Mouse (Mus musculus) neural tube, embryonic 13.5 days (tissue): Measurements from ENCODE around the gene Ddr1. TPM values are rescaled to one million over a fixed set of nuclear protein-coding genes. Genes with fewer than 3 reads are reported as not detected.

Experiments
- ATAC-seq: fragments of 200-750 bp; cut with Nextera tagmentation; 2 replicates; pipeline ENCODE4 v1.8.0; 2017; ENCODE audit warnings: low read depth, mild to moderate bottlenecking, moderate TSS enrichment, moderate library complexity
- H3K27ac ChIP-seq: fragments of 300-500 bp; sonication (generic); replicated peaks from 2 replicates; pipeline ENCODE4 v1.5.1; 2015; ENCODE audit warnings: moderate library complexity, mild to moderate bottlenecking, inconsistent platforms
- H3K27me3 ChIP-seq: fragments of 300-500 bp; sonication (generic); 2 replicates; pipeline ENCODE4 v1.6.1; 2015; ENCODE audit warnings: mild to moderate bottlenecking, inconsistent platforms
- H3K36me3 ChIP-seq: fragments of 300-500 bp; sonication (generic); 2 replicates; pipeline ENCODE4 v1.6.1; 2015; ENCODE audit warnings: mild to moderate bottlenecking, inconsistent platforms
- H3K4me1 ChIP-seq: fragments of 300-500 bp; sonication (generic); replicated peaks from 2 replicates; pipeline ENCODE4 v1.6.1; 2015; ENCODE audit warnings: inconsistent platforms
- H3K4me2 ChIP-seq: fragments of 300-500 bp; sonication (generic); 2 replicates; pipeline ENCODE4 v1.6.1; 2015; ENCODE audit warnings: inconsistent platforms, mild to moderate bottlenecking, moderate library complexity
- H3K4me3 ChIP-seq: fragments of 300-500 bp; sonication (generic); 2 replicates; pipeline ENCODE4 v1.5.1; 2015; ENCODE audit warnings: mild to moderate bottlenecking, inconsistent platforms
- H3K9ac ChIP-seq: fragments of 300-500 bp; sonication (generic); 2 replicates; pipeline ENCODE4 v1.6.1; 2015; ENCODE audit warnings: moderate library complexity, mild to moderate bottlenecking, inconsistent platforms
- H3K9me3 ChIP-seq: fragments of 300-500 bp; sonication (generic); 2 replicates; pipeline ENCODE4 v1.6.1; 2016; ENCODE audit warnings: inconsistent platforms
- WGBS: fragments of 180-500 bp; shearing (Covaris S2); methylation state at CpG from one replicate; pipeline ENCODE4 v1.1.7; 2015; 5-methylcytosine and 5-hydroxymethylcytosine counted together
- polyA plus RNA-seq: library from polyadenylated mRNA; unstranded; fragments of >200 nt; fragmentation: Nextera tagmentation; extraction: Ambion mirVana; gene quantifications from 2 replicates; pipeline ENCODE4 v1.2.1, GENCODE M21; 2015

Gene Ddr1
- polyA plus RNA-seq, 1 experiment from 2014 or later, result 119 TPM

DNA sequence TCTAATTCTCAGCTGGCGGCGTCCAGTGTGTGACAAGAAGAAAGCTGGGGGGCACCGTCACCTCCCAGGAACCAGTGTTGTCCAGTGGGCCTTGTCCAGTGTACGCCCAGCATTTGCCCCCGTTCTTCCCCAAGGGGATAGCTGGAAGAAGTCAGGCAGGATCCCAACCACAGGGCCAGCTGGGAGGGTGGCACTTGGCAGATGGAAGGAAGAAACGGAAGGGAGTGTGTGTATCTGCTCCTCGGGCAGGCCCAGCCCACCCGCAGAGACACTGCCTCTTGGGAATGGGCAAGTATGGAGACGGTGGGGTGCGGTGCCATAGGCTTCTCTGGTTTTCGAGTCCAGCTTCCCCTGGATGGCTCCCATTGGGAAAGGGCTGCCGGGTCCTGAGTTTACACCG is 22.4 kb downstream of the Ddr1 start:
- Histone ChIP-seq H3K4me2 (no peak overlapping the region), H3K9ac (no peak overlapping the region), H3K27ac (no peak overlapping the region), H3K9me3 (no peaks in the 10 kb centered on the region), H3K4me3 (no peak overlapping the region), H3K36me3 (peaks cover 76% of the 10 kb centered on the region), H3K27me3 (no peaks in the 10 kb centered on the region), H3K4me1 (peaks cover 4% of the 10 kb centered on the region; the same call in 1 of the 2 replicates)
- no peak for ATAC-seq
- WGBS, result 89% methylated on average over 13 of the region's 13 CpGs

DNA sequence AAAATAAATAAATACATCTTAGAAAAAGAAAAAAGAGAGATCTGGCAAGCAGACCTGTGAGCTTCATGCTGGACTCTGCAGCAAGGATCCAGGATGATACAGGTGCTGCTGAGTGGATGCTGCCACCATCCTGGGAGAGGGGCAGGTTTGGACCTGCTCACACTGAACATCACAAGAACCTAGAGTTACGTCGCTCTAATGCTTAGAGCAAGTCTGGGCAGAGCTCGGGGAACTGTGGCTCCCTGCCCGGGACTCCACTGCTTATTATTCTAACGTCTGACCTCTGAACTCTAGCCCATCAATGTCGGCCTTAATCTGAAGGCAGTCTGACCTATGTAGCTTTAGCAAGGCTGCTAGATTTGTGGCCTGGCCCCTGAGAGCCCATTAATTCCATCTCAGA is 23.8 kb downstream of the Ddr1 start:
- Histone ChIP-seq H3K4me2 (no peak overlapping the region), H3K27ac (no peak overlapping the region), H3K4me3 (no peak overlapping the region), H3K9me3 (no peaks in the 10 kb centered on the region), H3K9ac (no peak overlapping the region), H3K27me3 (no peaks in the 10 kb centered on the region), H3K36me3 (peaks cover 62% of the 10 kb centered on the region), H3K4me1 (peaks cover 4% of the 10 kb centered on the region; the same call in 1 of the 2 replicates)
- 43% methylated on average over 6 of the region's 6 CpGs for WGBS
- ATAC-seq, result no peak

DNA sequence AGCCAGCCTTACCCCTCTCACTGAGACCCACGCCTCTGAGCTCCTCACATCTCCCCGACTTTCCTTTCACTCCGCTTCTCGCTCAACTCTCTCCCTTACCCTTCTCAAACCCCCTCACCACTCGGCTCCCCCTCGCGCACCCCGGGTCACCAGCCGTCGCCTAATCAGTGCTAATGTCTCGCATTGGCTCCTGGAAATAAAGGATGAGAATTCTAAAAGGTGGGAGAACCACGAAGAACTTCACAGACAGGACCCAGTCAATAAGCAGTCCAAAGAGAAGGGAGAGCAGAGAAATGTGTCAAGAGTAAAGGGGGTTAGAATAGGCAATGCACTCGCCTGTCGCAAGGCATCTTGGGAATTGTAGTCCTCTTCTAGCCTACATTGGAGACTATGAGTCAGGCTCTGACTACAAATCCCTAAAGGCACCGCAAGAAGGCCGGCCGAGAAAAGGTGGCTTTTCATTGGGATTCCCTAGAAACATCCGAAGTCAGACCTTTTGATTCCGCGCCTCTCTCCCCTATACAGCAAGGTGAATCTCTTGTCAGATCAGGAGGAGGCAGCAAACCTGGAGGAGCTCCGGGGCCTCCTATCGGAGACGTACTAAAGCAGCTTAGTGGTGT is 30.9 kb downstream of the Ddr1 start, which contains the start of gene Gtf2h4:
Gene Gtf2h4, minus strand, starts transcription at position 324 of the 620 bp plus-strand sequence.
- H3K4me3 ChIP-seq, result peak within 1 kb of the TSS; percentile 61
- peaks cover 11% of the 10 kb centered on the region for H3K4me1 ChIP-seq
- no peaks in the 10 kb centered on the region for H3K27me3 ChIP-seq
- WGBS, result 2% methylated on average over 23 of the region's 23 CpGs
- H3K9ac ChIP-seq, result peak within 1 kb of the TSS; percentile 81
- H3K9me3 ChIP-seq, result no peaks in the 10 kb centered on the region
- H3K4me2 ChIP-seq, result peak within 1 kb of the TSS; percentile 79
- no peak within 1 kb of the TSS for H3K27ac ChIP-seq
- peaks cover 9% of the 10 kb centered on the region for H3K36me3 ChIP-seq
- peak; percentile 97 for ATAC-seq

DNA sequence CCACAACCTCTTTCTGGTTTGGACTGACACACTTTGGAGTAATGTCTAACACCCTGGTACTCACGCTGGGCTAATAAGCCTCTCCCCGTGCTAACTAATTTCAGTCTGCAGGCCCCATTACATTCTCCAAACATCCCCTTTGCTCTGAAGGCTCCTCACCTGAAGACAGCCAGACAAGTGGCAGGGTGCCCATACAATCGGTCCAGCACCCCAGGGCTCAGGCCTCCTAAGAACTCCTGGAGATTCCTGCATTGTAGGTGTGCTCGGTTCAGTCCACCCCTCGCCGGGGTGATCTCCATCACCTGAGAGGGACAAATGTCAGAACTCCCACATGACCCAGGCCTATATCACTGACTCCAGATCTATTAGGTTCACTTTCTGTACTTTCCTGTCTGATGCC is 31.9 kb downstream of the Ddr1 start:
- H3K9me3 ChIP-seq, result no peaks in the 10 kb centered on the region
- H3K9ac ChIP-seq, result peak overlapping the region; percentile 81
- peak overlapping the region; percentile 79 for H3K4me2 ChIP-seq
- peaks cover 9% of the 10 kb centered on the region for H3K36me3 ChIP-seq
- no peak for ATAC-seq
- 95% methylated on average over 6 of the region's 6 CpGs for WGBS
- peak overlapping the region; percentile 61 for H3K4me3 ChIP-seq
- no peak overlapping the region for H3K27ac ChIP-seq
- H3K27me3 ChIP-seq, result no peaks in the 10 kb centered on the region
- H3K4me1 ChIP-seq, result peaks cover 20% of the 10 kb centered on the region

DNA sequence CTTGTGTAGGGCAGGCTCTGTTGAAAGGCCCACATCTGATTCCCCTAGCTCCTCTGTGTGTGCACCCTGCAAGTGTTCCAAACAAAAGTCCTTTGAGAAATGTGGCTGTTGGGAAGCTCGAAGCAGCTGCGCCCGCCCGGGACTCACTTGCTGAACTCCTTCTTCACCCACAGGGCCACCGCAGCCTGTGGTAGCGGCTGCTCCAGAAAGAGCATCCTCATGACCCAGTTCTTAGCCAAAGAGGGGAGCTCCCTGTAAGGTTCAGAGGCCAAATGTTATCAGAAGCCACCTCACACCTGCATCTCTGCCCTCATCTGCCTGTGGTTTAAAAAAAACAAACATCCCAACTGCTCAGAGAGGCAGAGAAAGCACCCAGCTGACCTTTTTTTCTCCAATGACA is 32.6 kb downstream of the Ddr1 start:
- Histone ChIP-seq H3K9me3 (no peaks in the 10 kb centered on the region), H3K4me1 (peaks cover 21% of the 10 kb centered on the region), H3K27me3 (no peaks in the 10 kb centered on the region), H3K27ac (no peak overlapping the region), H3K36me3 (peaks cover 9% of the 10 kb centered on the region), H3K9ac (no peak overlapping the region), H3K4me2 (no peak overlapping the region), H3K4me3 (no peak overlapping the region)
- WGBS, result 92% methylated on average over 6 of the region's 6 CpGs
- ATAC-seq, result no peak

DNA sequence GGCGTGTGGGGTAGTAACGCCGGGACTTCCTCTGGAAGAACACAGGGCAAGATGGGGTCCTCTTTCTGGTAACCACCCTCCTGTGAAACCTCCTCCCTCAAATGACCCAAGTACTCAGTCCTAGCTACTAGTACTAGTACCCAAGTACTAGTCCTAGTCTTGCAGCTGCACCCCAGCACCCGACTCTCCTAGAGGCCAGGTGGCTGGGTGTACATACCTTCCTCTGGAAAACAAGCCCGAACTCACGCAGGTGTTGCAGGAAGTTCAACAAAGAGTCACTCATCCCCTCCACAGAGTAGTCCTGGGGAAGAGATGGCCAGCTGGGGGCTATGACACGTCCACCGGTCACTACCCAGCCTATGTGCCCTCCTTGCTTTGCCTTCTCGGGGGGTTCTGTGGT is 34.7 kb downstream of the Ddr1 start:
- no peak overlapping the region for H3K9ac ChIP-seq
- H3K36me3 ChIP-seq, result peaks cover 9% of the 10 kb centered on the region
- no peak overlapping the region for H3K4me2 ChIP-seq
- H3K4me3 ChIP-seq, result no peak overlapping the region
- 94% methylated on average over 9 of the region's 9 CpGs for WGBS
- no peak overlapping the region for H3K27ac ChIP-seq
- peaks cover 32% of the 10 kb centered on the region for H3K4me1 ChIP-seq
- ATAC-seq, result no peak
- H3K27me3 ChIP-seq, result no peaks in the 10 kb centered on the region
- H3K9me3 ChIP-seq, result no peaks in the 10 kb centered on the region

DNA sequence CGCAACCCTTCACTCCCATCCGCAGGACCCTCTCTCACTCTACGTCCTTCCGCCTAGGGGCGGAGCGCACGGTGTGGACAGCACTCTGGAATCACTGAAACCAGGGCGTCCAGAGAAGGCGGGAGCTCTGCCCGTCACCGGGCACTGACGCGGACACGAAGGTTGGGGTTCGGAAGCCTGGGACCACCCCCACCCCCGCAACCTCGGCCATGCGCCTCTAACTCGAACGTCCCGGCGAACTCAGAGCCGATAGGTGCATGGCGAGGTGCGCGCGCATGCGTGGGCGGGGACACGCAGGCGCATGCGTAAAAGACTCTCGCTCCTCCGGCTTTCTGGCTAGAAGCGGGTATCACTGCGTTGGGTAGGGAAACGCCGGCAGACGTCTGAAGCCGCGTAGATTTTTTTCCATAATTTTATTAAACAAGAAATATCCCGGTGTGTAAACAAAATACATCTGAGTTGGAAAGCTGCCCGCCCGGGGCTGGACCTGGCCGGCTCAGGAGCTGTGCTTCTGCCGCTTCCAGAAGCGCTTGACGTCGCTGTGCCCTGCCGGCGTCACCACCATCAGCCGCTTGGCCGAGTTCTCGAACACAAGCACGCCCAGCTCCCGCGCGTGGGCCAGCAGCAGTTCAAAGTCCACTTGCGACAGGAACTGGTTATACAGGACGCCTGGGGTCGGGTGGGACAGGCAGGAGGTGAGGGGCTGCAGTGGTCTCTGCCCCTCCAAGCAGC is 36.9 kb downstream of the Ddr1 start, which contains the start of gene Vars2:
Gene Vars2, minus strand, starts transcription at position 259 of the 732 bp plus-strand sequence.
- no peaks in the 10 kb centered on the region for H3K9me3 ChIP-seq
- under 1% methylated on average over 61 of the region's 61 CpGs for WGBS
- peak; percentile 90 for ATAC-seq
- peak within 1 kb of the TSS; percentile 83 for H3K9ac ChIP-seq
- H3K4me2 ChIP-seq, result peak within 1 kb of the TSS; percentile 92
- peaks cover 24% of the 10 kb centered on the region for H3K4me1 ChIP-seq
- H3K27ac ChIP-seq, result peak within 1 kb of the TSS; percentile 87
- peaks cover 24% of the 10 kb centered on the region for H3K36me3 ChIP-seq
- H3K4me3 ChIP-seq, result peak within 1 kb of the TSS; percentile 56
- no peaks in the 10 kb centered on the region for H3K27me3 ChIP-seq

DNA sequence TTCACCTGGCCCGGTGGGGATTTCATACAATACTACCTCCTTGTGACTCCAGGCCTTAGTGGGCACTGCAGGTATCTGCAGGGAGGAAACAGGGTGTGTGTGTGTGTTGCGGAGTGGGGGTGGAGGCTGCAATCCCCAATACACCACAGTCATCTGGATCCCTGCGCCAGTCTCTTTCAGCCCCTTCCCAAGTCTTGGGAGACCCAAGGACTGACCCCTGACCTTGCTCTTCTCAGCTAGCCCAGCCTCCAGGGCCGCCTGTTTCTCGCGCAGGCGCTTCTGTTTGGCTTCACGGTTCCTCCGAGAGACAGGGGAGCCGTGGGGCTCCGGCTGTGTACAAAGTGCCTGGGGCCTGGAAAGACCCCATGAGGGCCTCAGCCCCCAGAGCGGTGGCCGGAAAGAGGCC is 37.6 kb downstream of the Ddr1 start:
- no peaks in the 10 kb centered on the region for H3K27me3 ChIP-seq
- peak; percentile 68 for ATAC-seq
- H3K27ac ChIP-seq, result peak overlapping the region; percentile 87
- H3K4me3 ChIP-seq, result peak overlapping the region; percentile 56
- H3K4me2 ChIP-seq, result peak overlapping the region; percentile 92
- peaks cover 22% of the 10 kb centered on the region for H3K4me1 ChIP-seq
- H3K36me3 ChIP-seq, result peaks cover 26% of the 10 kb centered on the region
- peak overlapping the region; percentile 83 for H3K9ac ChIP-seq
- 6% methylated on average over 13 of the region's 13 CpGs for WGBS
- H3K9me3 ChIP-seq, result no peaks in the 10 kb centered on the region

DNA sequence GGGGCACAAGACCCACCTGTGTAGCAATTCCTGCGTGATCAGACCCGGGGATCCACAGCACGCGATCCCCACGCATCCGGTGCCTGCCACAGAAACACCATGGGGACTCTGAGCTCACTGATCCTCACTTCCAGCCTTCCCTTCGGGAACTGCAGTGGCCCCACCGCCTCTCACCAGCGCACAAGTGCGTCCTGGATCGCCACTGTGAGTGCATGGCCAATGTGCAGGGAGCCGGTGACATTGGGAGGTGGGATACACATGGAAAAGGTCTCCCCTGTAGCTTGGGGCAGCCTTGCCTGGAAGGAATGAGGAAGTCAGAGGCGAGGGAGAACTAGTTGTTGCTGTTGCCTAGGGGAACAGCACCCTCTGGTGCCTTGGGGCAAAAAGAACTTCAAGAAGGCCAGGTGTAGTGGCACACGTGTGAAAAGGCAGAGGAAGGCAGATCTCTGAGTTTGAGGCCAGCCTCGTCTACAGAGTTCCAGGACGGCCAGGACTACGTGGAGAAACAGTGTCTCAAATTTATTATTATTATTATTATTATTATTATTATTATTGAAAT is 38.4 kb downstream of the Ddr1 start:
- H3K4me2 ChIP-seq, result 0 out of 2 replicates have a peak overlapping the region, but pooled peaks have one; percentile 92
- no peak overlapping the region for H3K27ac ChIP-seq
- peaks cover 33% of the 10 kb centered on the region for H3K36me3 ChIP-seq
- 82% methylated on average over 17 of the region's 17 CpGs for whole genome bisulfite sequencing
- peaks cover 22% of the 10 kb centered on the region for H3K4me1 ChIP-seq
- H3K9me3 ChIP-seq, result no peaks in the 10 kb centered on the region
- no peaks in the 10 kb centered on the region for H3K27me3 ChIP-seq
- no peak for ATAC-seq
- no peak overlapping the region for H3K4me3 ChIP-seq
- H3K9ac ChIP-seq, result peak overlapping the region; percentile 58; the same call in 1 of the 2 replicates

DNA sequence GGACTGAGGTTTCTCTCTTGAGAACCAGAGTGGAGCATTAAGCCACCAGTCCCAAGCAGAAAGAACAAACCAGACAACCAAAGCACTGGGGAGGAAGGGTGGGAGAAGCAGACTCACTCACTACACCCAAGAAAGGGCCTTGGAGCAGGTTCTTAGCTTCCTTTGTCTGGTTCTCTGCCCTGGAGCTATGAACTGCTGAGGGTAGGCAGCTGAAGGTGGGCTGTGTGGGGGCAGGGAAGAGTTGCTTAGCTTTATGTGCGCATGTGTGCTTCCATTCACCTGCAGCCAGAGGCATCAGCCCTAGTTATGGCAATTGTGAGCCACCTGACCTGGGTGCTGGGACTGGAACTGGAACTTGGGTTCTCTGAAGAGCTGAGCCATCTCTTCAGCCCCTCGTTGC is 51.3 kb downstream of the Ddr1 start:
- no peaks in the 10 kb centered on the region for H3K4me1 ChIP-seq

DNA sequence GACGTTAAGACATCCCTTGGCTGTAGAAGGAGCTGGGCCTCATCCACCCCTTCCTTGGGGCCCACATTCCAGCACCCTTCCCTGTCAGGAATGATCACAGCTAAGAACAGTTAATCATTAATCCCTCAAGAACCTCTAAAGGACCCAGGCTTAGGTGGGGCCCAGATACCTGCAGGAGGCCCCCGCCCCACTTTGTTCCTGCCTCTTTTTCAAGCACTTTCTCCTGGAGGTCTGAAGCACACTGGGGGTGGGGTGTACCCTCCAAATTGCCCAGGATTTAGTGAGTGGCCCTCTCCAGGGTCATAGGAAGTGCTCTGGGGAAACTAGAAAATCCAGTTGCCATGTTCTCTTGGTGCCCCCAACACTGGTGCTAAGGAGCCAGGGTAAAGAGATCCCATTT is 55.0 kb downstream of the Ddr1 start:
- WGBS, result 69% methylated on average over 2 of the region's 2 CpGs
- Histone ChIP-seq H3K4me2 (no peak overlapping the region), H3K9me3 (no peaks in the 10 kb centered on the region), H3K27ac (no peak overlapping the region), H3K4me3 (no peak overlapping the region), H3K27me3 (no peaks in the 10 kb centered on the region), H3K36me3 (peaks cover 2% of the 10 kb centered on the region; the same call in 1 of the 2 replicates), H3K4me1 (no peaks in the 10 kb centered on the region), H3K9ac (no peak overlapping the region)
- ATAC-seq, result no peak

More for the DNA sequence above, 51.3 kb downstream of the Ddr1 start:
- Histone ChIP-seq H3K36me3 (peaks cover 38% of the 10 kb centered on the region), H3K9me3 (no peaks in the 10 kb centered on the region), H3K4me2 (no peak overlapping the region), H3K9ac (no peak overlapping the region), H3K27ac (no peak overlapping the region), H3K27me3 (no peaks in the 10 kb centered on the region), H3K4me3 (no peak overlapping the region)
- 83% methylated on average over 2 of the region's 2 CpGs for WGBS
- ATAC-seq, result no peak

DNA sequence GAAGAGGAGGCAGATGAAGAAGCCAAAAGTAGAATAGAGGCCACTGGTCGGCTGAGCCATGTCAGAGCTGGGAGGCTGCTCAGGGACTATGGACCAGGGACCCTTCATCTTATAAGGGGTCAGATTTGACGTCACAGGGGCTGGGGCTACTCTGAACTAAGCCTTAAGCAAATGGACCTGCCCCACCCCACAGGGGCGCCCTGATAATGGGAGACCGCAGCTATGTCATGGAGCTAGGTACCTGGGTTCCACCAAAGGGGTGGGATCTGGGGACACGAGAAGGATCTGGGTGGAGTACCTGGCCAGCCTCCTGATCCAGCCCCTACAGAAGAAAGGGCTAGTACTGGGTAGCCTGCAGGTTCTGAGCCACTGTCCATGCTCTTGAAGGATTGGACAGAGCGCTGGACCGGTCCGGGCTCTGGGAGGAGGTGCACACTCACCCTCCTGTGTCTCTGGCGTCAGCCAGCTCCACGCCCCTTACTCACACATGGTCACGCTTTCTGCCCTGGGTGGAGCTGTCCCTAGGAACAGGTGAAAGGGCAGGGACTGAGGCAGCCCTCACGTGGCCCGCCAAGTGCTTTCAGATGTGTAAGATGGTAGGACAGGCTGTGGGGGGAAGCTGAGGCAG is 60.7 kb downstream of the Ddr1 start, which contains the start of gene Mucl3:
Gene Mucl3, minus strand, starts transcription at position 87 of the 628 bp plus-strand sequence.
- no peak within 1 kb of the TSS for H3K4me3 ChIP-seq
- WGBS, result 74% methylated on average over 13 of the region's 13 CpGs
- no peak within 1 kb of the TSS for H3K27ac ChIP-seq
- no peaks in the 10 kb centered on the region for H3K27me3 ChIP-seq
- no peaks in the 10 kb centered on the region for H3K36me3 ChIP-seq
- H3K4me1 ChIP-seq, result peaks cover under 1% of the 10 kb centered on the region; the same call in 1 of the 2 replicates
- H3K9me3 ChIP-seq, result no peaks in the 10 kb centered on the region
- ATAC-seq, result no peak
- no peak within 1 kb of the TSS for H3K9ac ChIP-seq
- H3K4me2 ChIP-seq, result no peak within 1 kb of the TSS
